Mouse (Mus musculus): ENCODE data around the gene Msh4.
"Not testable (repeated sequence)": the region's sequence is repeated elsewhere in the genome, so short reads cannot be mapped to it uniquely, and the experiment has no call there.

The Msh4 gene

DNA sequence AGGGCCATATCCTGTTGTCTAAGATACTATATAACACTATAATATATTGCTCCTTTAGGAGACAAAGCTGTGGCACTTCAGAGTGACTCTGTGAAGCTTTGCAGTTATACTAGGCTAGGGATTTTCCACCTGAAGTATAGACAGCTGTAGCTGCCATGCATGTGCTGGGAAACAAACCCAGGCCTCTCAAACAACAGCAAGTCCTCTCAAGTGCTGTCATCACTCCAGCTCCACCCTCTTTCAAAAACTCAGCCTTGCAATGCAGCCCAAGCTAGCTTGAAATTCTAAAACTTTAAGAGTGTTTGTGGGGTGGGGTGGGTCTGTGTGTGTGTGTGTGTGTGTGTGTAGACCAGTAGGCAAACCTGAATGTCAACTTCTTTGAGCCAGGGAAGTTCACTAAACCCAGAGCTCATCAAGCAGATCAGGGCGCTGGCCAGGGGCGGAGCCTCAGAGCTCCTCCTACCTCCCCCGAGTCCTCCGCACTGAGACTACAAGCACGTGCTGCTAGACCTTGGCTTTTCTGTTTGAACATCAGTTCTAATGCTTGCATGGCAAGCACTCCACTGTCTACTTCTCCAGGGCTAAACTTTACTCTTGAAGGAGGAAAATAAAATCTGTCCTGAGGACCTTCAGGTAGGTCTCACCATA is 56.4 kb downstream of the Msh4 start:
- DNase-seq: no peak

DNA sequence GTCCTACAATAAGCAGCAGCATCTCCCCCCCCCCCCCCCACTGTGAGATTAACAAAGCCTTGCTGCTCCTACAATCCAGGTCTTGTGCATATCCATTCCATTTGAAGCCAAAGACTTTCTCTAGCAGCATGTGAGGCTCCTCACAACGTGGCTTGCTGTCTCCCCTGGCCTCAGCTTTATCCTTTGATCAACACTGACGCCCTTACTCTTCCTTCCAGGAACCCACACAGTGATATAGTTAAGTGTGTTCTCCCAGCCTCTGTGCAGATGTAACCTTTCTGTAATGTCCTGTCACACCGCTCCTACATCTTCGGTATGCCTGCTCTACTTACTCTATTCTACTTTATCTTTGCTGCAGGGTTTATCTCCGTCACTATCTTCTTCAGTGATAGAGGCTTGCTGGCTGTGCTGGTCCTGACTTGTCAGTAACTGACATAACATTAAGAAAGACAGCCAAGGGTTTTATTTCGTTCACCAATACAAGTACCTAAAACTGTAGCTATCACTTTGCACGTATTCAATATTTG is 58.7 kb downstream of the Msh4 start:
- no peak for DNase-seq

DNA sequence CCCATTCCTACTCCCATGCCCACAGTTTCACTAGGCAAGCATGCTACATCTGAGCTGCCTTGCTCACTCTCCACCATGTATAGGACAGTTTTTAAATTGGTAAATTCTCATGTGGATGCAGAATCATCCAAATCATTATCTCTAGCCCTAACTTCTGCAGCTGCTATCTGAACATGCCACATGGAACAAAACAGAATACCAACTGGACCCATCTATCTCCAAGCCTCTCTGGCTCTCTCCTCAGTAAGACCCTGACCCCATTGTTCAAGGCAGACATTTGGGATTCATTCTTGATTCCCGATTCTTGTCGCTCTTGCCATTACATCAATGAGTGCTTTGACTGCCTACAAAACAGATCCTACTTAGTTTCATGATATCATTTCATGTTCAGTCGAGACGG is 59.8 kb downstream of the Msh4 start:
- DNase-seq: no peak

DNA sequence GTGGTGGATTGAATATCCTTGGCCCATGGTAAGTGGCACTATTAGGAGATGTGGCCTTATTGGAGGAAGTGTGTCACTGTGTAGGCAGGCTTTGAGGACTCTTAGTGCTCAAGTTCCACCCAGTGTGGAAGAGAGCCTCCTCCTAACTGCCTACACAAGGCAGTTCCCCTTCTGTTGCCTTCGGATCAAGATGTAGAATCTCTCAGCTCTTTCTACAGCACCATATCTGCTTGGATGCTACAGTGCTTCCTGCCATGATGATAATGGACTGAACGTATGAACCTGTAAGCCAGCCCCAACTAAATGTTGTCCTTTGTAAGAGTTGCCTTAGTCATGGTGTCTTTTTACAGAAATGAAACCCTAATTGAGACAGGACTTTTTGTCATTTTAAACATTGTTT is 60.4 kb downstream of the Msh4 start:
- DNase-seq: no peak

DNA sequence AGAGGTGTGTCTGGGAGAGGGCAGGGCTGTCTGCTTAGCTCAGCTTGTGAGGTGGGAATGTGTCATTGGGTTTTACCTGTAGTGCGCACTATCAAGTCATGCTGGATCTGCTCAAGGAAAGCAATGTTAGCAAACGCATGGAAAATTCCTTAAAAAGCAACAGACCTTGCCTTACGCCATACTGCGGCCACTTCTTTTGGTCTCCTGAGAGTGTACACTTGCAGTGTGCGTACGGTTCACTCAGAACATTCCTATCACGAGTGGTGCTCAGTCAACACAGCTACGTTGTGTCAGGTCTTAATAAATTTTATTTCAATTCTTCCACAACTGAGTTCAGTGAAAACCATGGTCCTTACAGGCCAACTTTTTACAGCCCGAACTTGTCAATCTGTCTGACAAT is 61.2 kb downstream of the Msh4 start:
- DNase-seq: no peak

DNA sequence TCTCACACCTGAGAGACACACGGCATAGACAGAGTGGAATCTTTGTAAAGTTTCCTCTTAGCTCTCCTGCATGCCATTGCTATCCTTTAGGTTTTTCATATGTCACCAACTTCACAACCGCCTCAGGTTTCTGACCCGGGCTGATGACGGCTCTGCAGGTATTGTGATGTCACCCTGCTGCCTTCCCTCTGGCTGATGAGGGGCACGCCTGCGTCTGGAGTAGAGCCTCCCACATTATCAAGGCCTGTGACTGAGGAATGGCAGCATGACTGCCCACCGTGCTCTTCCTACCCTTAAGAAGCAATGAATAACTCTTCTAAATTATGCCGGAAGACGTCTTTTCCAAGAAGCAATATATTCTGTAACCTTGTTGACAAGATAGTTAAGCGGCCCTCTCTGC is 61.9 kb downstream of the Msh4 start, which contains the start of gene Asb17:
TSS of gene Asb17 (plus strand) at position 180 of the 400 bp plus-strand sequence.
- DNase-seq: no peak

DNA sequence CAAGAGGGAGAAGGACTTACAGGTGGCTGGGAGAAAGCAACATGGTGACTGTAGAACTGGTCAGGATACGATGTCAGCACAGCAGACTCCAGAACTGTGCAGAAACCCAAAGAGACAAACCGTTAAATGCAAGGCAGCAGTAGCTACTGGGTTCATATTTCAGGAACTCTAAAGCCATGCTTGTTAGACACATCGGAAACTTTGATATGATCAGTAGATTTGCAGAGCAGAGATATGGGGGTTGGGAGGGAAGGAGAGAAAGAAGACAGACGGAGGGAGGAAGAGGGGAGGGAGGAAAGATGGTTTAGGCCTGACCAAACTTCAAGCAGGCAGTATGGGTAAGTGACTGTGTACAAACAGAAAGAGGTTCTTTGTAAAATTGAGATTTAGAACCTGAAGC is 68.3 kb downstream of the Msh4 start:
- no peak for DNase-seq

DNA sequence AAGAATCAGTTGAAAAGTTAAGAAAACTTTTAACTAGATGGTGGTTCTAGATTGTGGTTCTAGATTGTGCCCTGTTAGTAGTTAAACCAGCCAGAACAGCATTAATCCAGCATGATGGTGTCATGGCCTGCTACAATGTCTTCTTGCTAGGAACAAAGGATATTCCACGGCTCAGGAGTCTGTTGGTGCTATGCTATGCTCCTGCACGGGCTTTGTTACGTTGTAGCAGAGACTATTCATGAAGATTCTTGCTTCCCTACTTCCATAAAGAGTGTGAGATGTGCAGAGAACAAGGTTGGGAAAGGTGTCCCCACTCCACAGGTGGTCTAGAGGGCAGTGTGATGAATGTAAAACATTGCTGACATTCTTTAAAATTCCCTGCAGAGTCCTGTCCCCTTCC is 69.6 kb downstream of the Msh4 start:
- no peak for DNase-seq

DNA sequence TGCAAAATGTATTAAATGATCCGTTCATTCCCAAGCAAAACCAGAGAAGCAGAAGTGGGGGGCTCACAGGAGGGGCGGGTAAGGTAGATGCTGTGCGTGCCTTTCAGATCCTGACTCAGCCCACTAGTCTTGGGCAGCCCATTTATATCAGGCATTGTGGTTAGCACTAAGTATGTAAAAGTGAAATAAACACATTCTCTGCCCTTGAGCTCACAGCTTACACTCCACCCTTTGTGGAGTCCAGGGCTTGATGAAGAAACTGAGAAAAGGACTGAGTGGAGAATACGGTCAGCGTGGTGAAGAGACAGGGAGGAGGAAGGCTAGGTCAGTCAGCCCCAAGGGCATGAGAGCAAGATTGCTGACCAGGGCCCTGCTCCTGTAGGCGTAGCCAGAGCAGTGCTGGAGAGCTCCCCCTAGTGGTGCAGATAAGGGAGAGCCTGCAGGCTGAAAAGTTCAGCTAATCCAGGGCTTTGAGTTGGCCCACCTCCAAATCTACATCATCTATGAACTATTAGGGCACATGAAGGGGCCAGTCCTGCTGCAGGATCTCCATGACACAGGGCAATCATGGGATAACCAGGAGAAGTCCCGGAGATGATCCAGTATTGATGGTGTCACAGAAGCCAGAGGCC is 70.4 kb downstream of the Msh4 start:
- DNase-seq: peak; percentile 60 to 81

DNA sequence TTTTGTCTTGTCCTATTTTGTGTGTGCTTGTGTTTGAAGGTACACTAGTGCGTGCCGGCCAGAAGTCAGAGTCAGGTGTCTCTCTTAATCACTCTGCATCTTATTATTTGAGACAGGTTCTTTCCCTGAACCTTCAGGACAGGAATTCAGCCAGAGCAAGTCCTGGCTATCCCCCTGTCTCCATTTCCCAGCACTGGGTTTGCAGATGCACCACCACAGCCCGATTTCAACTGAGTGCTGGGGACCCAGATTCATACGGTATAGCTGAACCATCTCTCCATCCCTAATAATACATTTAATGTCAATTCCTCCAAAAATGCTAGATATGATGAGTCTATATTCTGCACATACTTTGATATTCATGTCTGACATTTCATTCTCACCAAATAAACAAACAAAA is 71.9 kb downstream of the Msh4 start:
- no peak for DNase-seq

DNA sequence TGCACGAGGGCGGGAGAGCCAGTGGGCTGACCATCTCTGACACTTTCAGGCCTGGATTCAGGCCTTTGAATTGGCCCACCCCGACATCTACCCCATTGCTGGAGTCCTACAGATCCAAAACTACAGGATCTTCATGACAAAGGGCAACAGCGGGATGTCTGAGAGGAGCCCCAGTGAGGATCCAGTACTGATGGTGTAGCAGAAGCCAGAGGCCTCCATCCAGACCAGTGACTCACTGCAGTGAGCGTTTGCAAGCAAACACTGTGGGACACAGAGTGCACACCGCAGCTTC is 73.3 kb downstream of the Msh4 start:
- no peak for DNase-seq

DNA sequence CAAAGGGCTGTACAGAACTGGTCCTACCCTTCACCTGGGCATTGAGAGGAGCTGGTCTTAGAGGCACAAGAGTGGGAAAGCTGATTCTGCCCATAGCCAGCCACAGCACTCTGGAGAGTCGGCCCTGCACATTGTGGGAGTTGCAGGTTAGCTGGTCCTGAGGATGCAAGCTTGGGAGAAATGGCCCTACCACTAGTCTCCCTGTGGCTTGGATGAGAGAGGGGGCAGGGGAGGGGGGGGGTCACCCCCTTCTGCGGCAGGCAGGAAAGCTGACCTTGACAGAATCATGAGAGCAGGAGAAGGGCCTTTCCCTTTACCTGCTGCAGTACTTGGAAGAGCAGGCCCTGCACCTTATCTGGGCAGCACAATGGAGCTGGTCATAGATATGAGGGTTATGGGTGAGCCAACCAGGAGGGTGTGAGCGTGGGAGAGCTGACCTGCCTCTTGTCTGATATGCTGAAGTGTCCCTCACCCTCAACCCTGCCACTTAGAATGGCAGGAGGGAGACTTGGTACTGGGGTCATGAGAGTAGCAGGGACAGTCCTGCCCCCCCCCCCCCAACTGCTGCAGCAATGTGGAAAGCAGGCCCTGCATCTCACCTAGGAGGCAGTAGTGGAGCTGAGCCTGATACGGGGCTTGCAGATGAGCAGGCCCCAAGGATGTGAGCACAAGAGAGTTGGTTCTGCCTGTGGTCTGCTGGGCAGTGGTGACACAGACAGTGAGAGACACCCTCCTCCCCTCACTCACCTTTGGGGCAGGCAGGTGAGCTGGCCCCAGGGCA is 73.9 kb downstream of the Msh4 start:
- DNase-seq: no peak

DNA sequence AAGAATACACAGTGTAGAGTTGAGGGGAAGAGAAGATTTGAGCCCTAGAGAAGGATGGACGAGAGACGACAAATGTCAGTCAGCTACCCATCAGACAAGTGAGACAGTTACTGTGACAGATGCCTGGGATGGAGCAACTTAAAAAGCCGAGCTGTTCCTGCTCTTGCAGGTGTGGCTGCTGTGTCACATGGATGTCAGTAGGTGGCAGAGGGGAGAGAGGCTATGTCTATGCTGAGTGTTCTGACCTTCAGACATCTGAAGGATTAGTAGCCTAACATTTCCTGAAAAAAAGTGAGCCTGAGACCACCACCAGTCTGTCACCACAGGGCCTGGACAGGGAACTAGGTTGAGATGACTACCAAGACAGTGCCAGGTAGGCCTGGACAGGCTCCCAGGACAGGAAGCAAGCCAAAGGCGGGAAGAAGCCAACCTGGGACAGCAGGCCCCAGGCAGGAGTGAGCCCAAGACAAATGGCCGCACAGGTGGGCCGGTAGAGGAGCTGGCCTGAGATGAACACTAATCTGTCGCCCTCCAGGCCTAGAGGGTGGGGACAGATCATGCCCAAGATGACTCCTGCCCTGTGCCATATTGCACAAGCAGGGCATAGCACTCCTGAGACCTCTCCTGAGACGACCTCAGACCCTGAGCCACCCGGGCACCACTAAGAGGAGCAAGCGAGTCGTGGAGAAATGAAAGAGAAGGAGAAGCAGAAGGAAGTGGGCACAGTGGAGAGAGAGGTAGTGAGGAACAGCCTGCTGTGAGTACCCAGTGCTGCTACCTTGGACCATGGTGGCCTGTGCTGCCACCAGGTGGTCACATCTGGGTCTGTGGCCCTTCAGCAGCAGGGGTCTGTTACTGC is 74.7 kb downstream of the Msh4 start:
- peak; percentile 87 to 88 for DNase-seq

DNA sequence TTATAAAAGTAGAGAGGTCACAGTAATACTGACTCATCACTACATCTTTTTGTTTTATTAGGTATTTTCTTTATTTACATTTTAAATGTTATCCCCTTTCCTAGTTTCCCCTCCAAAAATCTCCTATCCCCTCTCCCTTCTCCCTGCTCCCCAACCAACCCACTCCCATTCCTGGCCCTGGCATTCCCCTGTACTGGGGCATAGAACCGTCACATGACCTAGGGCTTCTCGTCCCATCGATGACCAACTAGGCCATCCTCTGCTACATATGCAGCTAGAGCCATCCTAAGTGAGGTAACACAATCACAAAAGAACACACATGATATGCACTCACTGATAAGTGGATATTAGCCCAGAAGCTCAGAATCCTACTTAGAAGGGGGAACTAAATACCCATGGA is 76.2 kb downstream of the Msh4 start:
- not testable (repeated sequence) for DNase-seq

DNA sequence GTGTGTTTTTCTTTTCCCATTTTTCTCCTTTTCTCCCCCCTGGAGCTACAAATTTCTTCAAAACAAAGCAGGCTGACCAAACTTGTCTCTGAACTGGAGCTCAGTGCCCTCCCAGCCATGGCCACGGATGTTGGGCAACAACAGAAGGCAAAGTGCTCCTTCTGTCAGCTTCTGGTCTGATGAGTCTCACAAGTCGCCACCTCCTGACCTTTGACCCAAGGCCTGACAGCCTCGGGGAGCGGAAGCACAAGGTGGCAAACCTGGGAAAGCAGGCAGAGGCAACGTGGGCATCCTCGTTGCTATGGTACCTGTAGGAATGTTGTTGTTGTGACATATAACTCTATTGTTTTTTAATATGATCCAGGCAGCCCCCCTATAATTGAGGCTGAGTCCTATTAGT is 79.3 kb downstream of the Msh4 start:
- DNase-seq: no peak

DNA sequence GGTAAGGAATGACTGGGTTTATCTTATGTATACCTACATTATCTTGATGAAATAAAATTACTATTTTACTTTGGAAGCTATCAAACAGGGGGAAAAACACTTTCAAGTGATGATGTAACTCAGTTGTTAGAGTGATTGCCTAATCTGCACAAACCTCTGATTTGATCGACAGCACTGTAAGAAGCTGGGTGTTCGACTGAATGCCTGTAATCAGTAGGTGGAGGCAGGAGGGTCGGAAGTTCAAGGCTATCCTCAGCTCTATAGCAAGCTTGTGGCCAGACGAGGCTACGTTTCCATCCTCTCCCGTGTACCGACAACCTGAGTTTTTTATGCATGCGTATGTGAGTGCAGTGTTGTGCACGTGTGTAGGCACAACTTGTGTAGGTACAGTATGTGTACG is 80.7 kb downstream of the Msh4 start:
- no peak for DNase-seq

DNA sequence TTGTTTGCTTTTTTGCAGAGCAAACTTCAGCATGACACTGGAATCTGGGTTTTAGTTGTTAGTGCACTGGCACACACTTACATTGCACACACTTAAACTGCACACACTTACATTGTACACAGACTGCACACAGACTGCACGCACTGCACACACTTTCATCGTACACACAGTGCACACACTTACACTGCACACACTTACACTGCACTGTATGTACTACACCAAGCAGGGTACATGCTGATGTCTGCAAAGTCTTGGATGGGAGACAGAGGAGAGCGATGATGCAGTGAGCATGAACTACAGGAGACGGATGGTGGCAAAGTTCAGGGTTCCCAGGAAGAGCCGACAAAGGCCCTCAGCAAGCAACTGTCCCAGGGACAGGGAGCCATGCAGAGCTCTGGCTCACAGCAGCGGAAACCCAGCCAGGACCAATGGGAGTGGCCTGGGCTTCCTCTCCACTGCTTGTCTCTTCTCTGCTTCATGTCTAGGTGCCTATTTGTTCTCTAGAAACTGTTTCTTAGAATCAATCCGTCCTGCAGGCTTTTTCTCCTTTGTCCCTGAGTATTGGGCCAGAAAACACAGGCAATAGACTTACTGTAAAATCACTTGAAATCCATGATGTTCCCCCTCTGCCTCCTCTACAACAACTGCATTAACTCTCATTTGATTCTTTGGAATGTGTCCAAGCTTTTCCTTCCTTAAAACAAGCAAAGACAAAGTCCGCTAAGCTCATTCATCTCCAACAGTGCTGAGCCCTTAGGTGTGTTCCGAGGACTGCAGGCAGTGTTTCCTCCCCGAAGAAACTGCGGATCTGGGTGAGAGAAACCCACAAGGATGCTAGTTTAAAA is 82.0 kb downstream of the Msh4 start:
- DNase-seq: peak; percentile 39 to 49

DNA sequence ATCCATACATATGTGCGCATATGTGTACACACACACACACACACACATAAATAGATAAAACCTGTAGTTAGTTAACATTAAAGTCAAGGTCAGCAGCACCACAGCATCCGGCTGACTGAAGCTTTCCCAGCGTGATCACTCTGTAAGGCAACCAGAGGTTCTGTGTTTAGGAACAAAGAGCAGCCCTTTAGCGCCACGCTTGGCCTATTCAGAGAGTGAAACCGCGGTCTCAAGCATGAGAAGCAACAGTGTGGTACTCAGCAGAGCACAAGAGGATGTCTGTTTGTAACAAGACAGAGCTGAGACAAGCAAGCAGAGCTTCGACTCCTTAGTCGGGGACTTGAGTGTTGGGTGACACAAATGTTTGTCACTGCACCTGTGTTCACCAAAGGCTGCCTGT is 86.5 kb downstream of the Msh4 start:
- DNase-seq: no peak

DNA sequence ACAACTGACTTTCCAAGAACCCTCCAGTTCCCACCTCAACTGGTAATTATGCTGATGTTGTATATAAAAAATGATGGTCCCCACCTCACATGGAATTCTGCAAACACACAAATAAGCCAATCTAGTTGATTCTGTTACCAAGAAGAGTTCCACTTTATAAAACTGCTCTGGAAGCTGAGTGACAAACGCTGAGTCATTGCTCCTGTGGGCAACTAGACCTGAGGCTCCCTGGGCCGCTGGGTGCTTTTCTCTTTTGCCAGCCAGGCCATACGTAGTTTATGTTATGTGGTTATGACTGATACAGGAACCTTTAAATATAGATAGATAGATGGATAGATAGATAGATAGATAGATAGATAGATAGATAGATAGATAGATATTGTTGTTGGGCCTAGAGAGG is 87.2 kb downstream of the Msh4 start:
- no peak for DNase-seq

DNA sequence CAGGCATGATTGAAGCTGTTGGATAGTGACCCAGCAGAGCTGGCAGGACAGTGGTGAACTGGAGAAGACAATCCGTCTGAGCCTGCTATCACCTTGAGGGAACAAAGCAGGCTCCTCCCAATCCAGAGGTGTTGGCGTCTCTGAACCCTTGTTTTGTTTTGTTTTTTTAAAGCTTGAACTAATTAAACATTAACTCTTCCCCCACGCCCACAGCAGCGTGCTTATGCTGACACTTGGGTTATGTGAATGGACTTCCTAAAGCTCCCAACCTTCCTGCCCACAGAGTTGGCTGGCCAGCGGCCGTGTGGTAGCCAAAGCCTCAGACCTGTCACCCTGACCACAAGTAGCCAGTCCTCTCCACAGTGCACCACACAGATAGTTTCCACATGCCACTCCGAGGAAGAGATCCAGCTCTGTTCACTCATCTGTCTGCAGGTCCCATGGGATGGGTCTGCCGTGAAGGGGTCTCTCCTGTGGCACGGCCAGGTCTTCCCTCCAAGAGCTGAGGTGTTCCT is 88.5 kb downstream of the Msh4 start:
- no peak for DNase-seq

DNA sequence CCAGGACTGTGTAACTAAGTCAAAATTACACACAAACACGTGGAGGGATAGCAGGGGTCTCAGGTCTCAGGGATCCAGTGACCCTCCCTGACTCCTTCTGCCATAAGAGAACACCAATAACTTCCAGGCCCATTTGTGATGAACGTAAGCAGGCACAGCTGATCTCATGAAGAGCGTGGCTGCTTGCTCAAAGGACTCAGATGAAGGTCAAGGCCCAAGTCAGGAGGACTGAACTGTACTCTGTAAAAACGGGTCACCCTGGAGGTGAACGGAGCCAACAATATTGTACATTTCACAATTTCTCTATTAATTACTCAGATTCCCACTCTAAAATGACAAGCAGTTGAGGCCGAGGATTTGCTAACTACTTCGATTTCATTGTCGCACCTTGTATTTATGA is 91.9 kb downstream of the Msh4 start:
- no peak for DNase-seq

DNA sequence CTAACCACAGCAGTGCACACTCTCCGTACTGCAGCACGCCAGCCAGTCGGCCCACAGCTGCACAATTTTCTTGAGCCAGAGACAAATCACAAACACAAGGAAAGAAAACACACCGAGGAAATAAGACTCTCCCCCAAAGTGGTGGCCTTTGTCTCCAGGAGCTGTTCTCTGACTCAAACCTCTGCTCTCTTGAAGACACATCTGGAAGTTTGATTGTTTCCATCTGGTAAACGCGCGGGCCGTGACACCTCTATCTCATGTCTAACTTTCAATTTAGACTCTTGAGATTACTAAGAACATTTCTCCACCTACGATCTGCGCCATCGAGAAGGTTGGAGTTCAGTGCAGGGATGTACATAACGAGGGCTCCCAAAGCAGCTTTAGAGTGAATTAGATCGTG is 97.5 kb downstream of the Msh4 start:
- DNase-seq: no peak
